Mouse (Mus musculus): Measurements from ENCODE around the gene Naa50.

Naa50 gene

GRCm38 (mm10) chr16:44139536-44140185 lies at the start of gene Naa50, which contains the start of gene Atp6v1a:
Naa50 (plus strand) TSS chr16:44139830.
Atp6v1a (minus strand) TSS chr16:44139705.
- peak; percentile 91 for DNase-seq (ENCODE audit: low read depth, low spot score)

- DNase-seq (ENCODE audit: low read depth, low spot score) = no peak
Measured at GRCm38 (mm10) chr16:44099377-44099776, 40.3 kb upstream of the Naa50 start.

- DNase-seq (ENCODE audit: low read depth, low spot score) = no peak
Measured at GRCm38 (mm10) chr16:44101181-44101710, 38.4 kb upstream of the Naa50 start.

GRCm38 (mm10) chr16:44102925-44103324 lies 36.7 kb upstream of the Naa50 start:
- DNase-seq (ENCODE audit: low read depth, low spot score) = no peak

- no peak for DNase-seq (ENCODE audit: low read depth, low spot score)
Measured at GRCm38 (mm10) chr16:44103806-44104766, 35.5 kb upstream of the Naa50 start.

- DNase-seq (ENCODE audit: low read depth, low spot score) = no peak
Measured at GRCm38 (mm10) chr16:44105211-44105610, 34.4 kb upstream of the Naa50 start.

- no peak for DNase-seq (ENCODE audit: low read depth, low spot score)
Measured at GRCm38 (mm10) chr16:44109002-44109401, 30.6 kb upstream of the Naa50 start.

GRCm38 (mm10) chr16:44119753-44120501 lies 19.7 kb upstream of the Naa50 start:
- no peak for DNase-seq (ENCODE audit: low read depth, low spot score)

GRCm38 (mm10) chr16:44122122-44122521 lies 17.5 kb upstream of the Naa50 start:
- DNase-seq (ENCODE audit: low read depth, low spot score) = no peak

- DNase-seq (ENCODE audit: low read depth, low spot score) = no peak
Measured at GRCm38 (mm10) chr16:44122574-44122973, 17.1 kb upstream of the Naa50 start.

GRCm38 (mm10) chr16:44122982-44123725 lies 16.5 kb upstream of the Naa50 start:
- no peak for DNase-seq (ENCODE audit: low read depth, low spot score)

GRCm38 (mm10) chr16:44123786-44124185 lies 15.8 kb upstream of the Naa50 start:
- no peak for DNase-seq (ENCODE audit: low read depth, low spot score)

GRCm38 (mm10) chr16:44124713-44125112 lies 14.9 kb upstream of the Naa50 start:
- DNase-seq (ENCODE audit: low read depth, low spot score) = no peak

- DNase-seq (ENCODE audit: low read depth, low spot score) = no peak
Measured at GRCm38 (mm10) chr16:44125436-44125835, 14.2 kb upstream of the Naa50 start.

GRCm38 (mm10) chr16:44126437-44126836 lies 13.2 kb upstream of the Naa50 start:
- DNase-seq (ENCODE audit: low read depth, low spot score) = no peak

- no peak for DNase-seq (ENCODE audit: low read depth, low spot score)
Measured at GRCm38 (mm10) chr16:44132300-44132699, 7.3 kb upstream of the Naa50 start.

GRCm38 (mm10) chr16:44133187-44133586 lies 6.4 kb upstream of the Naa50 start:
- DNase-seq (ENCODE audit: low read depth, low spot score) = no peak

- DNase-seq (ENCODE audit: low read depth, low spot score) = no peak
Measured at GRCm38 (mm10) chr16:44136511-44137021, 3.1 kb upstream of the Naa50 start.

GRCm38 (mm10) chr16:44138377-44138978 lies 1.2 kb upstream of the Naa50 start:
- no peak for DNase-seq (ENCODE audit: low read depth, low spot score)

GRCm38 (mm10) chr16:44138979-44139535 lies 573 bp upstream of the Naa50 start:
- DNase-seq (ENCODE audit: low read depth, low spot score) = peak; percentile 88
